Mouse (Mus musculus) gastrocnemius, adult 8-10 months (tissue): ENCODE results near the gene Cacna1a. TPM values are rescaled to one million over a fixed set of nuclear protein-coding genes. Genes with fewer than 3 reads are reported as not detected.
"Not testable (repeated sequence)": the region's sequence is repeated elsewhere in the genome, so short reads cannot be mapped to it uniquely, and the experiment has no call there.

Experiments
- DNase-seq, 2 experiments: peaks; one replicate each; pipeline ENCODE4 v3.0.0; 2022; ENCODE audit warnings: low spot score in 2 of 2
- total RNA-seq, 4 experiments: library from RNA; stranded (reverse); gene quantifications; 2 replicates each; pipeline ENCODE4 v1.2.4; 2022

Gene Cacna1a
- total RNA-seq, 4 experiments from 2014 or later: 2.2 to 4.6 (median 3.1) TPM

GRCm38 (mm10) chr8:84658951-84659350 lies 270.7 kb downstream of the Cacna1a start:
- DNase-seq: no peak

GRCm38 (mm10) chr8:84659936-84660818 lies 271.9 kb downstream of the Cacna1a start:
- no peak for DNase-seq

- DNase-seq: no peak
Observed at GRCm38 (mm10) chr8:84660819-84661457, 272.7 kb downstream of the Cacna1a start.

GRCm38 (mm10) chr8:84661458-84661871 lies 273.2 kb downstream of the Cacna1a start:
- DNase-seq: peak; percentile 88 to 89

DNA sequence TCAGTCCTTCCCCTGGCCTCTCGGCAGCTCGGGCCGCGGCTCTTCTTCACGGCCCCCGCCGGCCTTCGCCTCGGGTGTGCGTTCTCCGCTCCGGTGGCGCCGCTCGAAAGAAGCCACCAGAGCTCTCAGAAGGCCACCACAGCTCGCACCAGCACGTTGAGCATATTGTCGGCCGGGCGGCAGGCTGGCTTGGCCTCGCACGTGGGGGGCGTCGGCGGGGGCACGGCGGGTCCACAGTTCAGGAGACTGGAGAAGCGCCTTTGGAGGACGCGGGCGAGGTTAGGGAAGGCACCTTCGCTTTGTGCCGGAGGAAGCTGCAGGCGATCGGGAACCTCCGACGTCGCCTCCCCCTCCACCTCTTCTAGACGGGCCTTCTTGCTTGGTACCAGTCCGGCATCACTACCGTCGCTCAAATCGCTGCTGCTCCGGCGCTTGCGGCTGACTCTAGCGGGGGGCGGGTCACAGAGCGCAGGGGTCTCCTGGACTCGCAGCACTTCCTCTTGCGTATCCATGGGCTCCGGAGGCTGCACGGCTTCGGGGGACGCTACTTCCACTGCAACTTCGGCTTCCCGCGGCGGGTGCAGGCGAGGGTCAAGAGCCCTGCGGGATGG lies 273.8 kb downstream of the Cacna1a start:
- peak; percentile 20 to 35 for DNase-seq

GRCm38 (mm10) chr8:84662581-84663065 lies 274.4 kb downstream of the Cacna1a start, which contains the start of gene Ier2:
Gene Ier2 (minus strand): TSS chr8:84662852.
- DNase-seq: peak; percentile 91 to 93

GRCm38 (mm10) chr8:84663483-84664327 lies 275.5 kb downstream of the Cacna1a start:
- peak; percentile 98 to 99 for DNase-seq

- peak; percentile 61 to 69 for DNase-seq
Observed at GRCm38 (mm10) chr8:84664566-84665384, 276.5 kb downstream of the Cacna1a start.

DNA sequence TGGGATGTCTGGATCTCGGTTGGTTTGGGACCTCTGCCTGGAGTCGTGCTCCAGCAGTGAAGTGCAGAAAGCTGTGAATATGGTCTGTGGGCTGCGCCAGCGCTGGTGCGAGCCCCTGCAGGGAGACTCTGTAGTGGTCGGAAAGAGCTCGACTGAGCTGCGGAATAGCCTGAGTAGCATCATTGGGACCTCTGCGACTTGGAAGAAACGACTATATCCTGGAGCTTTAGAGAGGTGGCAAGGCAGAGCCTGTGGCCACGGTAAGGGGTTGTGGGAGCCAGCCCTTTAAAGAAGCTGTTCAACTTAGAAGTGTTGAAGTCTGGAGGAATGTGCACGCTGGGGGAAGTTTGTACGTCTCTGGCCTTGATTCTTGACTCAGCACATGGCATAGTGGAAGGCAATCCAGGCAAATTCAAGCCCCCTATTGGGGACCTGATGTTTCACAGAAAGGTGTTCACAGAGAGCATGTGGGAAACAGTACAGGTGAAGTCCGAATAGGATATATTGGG lies 277.2 kb downstream of the Cacna1a start:
- DNase-seq: no peak

DNA sequence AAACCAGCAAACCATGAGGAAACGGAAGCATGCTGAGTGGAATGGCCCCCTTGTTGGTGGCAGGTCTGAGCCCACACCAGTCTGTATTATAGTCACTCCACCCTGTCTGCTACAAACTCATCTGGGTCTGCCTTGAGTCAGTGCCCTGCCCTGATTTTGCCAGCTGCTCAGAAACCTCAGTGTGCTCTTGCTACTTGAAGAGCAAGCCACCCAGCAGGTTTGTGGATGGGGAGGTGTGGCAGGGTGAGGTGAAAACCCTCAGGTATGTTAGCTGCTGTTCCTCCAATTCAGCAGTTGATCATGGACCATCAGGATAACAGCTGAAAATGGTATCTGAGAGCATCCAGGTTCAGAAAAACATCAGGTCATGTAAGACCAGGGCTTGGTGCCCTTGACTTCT lies 279.8 kb downstream of the Cacna1a start:
- no peak for DNase-seq

- no peak for DNase-seq
Observed at GRCm38 (mm10) chr8:84668731-84669485, 280.7 kb downstream of the Cacna1a start.

GRCm38 (mm10) chr8:84670295-84671006 lies 282.2 kb downstream of the Cacna1a start:
- DNase-seq: not testable (repeated sequence)

DNA sequence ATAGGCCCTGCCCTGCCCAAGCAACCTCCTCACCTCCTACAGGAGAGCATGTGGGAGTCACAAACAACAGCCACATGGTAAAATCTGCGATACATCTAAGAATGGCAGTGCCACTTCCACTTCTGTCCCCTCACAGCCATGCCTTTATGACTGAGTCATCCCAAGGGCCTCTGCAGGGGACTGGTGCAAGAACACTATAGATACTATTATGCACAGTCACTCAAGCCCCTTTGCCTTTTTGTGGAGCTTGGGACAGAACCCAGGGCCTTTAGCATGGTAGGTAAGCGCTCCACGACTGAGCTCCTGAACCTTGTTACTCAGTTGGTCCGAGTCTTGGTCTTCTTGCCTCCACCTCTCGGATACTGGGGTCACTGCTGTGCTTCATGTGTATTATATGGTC lies 289.1 kb downstream of the Cacna1a start:
- no peak for DNase-seq

GRCm38 (mm10) chr8:84681476-84681875 lies 293.2 kb downstream of the Cacna1a start:
- DNase-seq: no peak

- no peak for DNase-seq
Observed at GRCm38 (mm10) chr8:84682257-84682656, 294.0 kb downstream of the Cacna1a start.

DNA sequence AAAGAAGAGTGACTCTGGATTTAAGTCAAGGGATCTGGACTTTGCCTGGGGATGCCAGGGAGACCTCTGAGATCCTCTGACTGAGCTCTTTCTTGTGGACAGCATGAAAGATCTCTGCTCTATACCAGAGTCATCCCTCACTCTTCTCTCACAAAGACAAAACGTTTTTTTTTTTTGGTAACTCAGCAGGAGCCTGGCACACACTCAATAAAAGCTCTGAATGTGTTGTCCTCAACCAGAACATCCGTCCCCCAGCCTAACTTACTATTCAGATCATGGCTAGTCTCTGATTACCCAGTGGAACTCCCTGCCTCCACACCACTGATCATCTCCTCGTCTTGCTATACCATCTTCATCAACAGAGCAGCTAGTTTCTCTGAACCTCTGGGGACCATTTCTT lies 296.3 kb downstream of the Cacna1a start:
- DNase-seq: no peak

DNA sequence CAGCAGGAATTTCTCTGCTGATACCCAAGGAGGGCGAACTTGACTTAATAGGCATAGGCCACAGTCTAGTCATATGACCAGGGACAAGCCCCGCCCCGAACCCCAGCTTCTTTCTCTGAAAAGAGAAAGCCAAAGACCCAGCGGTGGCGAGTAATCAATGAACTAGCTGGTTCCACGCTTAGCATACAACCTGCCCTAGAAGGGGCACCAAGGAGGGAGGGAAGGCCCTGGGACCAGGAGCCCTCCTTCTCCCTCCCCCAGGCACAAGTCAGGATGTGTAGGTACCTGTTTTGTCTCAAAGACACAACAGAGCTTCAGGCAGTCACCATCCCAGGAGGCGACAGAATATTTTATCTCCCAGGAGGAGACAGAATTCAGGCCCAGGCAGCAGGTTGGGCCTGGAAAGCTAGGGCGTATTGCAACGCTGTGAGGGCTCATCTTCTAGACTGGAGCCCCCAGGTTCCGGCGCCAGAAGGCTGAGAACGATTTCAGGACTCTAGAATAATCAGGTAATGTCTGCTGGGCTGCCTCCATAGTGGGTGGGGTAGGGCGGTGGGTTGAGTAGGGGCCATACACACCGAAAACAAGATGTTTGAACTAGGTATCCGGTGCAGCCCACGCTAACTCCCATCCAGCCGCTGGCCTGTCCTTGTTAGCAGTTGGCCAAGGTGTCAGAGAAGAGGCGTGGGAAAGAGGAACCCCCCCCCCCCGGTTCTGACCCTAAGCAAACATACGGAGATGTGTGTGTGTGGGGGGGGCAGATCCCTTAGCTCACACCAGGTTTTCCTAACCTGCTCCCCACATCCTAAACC lies 298.2 kb downstream of the Cacna1a start, which contains the start of gene Trmt1:
Gene Trmt1 (plus strand): TSS at position 117 of the 812 bp plus-strand sequence.
- no peak for DNase-seq
